Mouse (Mus musculus) heart, adult 2 months (tissue): Measurements from ENCODE around the gene Pla2g7.

ENCODE experiments used
- CTCF ChIP-seq: fragments of 200-600 bp; IDR thresholded peaks from 2 replicates; pipeline ENCODE4 v1.8.1; 2022; ENCODE audit warnings: antibody characterized with exemption, mild to moderate bottlenecking, moderate library complexity
- POLR2A ChIP-seq: fragments of 200-500 bp; IDR thresholded peaks from 2 replicates; pipeline ENCODE4 v1.6.1; 2011; ENCODE audit warnings: mild to moderate bottlenecking, low read depth, low read length, control low read depth; ENCODE audit not compliant: insufficient read depth

DNA sequence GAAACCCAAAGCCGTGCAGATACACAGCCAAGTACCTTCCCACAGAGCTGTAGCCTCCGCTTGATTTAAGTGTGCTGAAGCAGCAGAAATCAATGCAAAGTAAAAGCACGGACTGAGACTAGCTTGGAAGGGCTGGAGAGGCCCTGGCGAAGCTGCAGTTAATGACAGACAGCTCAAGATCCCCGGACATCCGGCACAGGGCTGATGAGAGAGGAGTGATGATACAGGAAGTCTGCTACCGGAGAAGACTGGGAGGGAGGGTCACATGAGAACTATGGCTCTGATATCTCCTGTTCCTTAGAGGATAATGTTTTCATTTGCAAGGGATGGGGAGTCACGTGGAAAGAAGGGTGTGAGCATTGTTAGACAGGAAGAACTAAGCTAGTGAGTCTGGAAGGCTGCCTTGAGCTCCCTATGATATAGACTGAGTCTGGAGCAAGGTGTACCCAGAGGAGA lies 13.1 kb downstream of the Pla2g7 start:
- TF ChIP-seq CTCF (no peak), POLR2A (no peak)
